In the genomic region with DNA sequence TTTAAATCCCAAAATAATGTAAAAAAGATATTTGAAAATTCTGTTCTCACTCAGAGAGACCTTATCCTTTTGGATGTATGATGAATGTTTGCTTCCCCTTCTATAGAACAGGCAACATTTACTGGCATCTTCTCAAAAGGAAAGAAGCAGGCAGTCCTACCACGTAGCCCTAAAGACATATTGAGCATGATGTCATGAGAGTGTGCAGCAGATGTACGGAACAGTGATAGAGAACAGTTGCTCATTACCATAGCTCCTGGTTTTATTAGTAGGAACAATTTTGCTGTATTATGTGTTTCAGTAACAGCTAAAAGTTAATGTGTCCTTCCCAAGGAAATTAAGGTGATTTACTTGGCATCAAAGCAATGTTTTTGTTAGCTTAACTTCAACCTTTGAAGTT, we compare ENCODE assay signal across 20 mouse cellular contexts. TPM values are rescaled to one million over a fixed set of nuclear protein-coding genes. Genes with fewer than 3 reads are reported as not detected.
DNase-seq lines count a peak whose midpoint lies in the region.
"Had no signal": no experiment of that assay in that cellular context is flagged by ENCODE, and none has a peak within 500 bp of the region (broad histone marks: within the 10 kb centered on the region; RNA-seq: fewer than 3 reads in every experiment).

No protein-coding gene starts in this region.

- peak; percentile 12 for DNase-seq in layer of hippocampus, adult 11-12 months (ENCODE audit: low spot score)
- DNase-seq in layer of hippocampus, postnatal 25 days (ENCODE audit: extremely low spot score in 1 of 2, low spot score in 1 of 2) = no peak
- DNase-seq in brain, adult 2 months (ENCODE audit: low read depth, low spot score) = peak; percentile 5
- DNase-seq in layer of hippocampus, adult 8-10 months (ENCODE audit: low spot score in 2 of 2) = peak; percentile 9 to 26
- peak; percentile 31 for DNase-seq in layer of hippocampus, adult 9-11 months
- no peak for DNase-seq in lung, postnatal 36 days
- DNase-seq in retina, postnatal 1 day = no peak
- DNase-seq in thymus, postnatal 4 days = no peak
- DNase-seq: adrenal gland, adult 8-10 months; adrenal gland, postnatal 14 days; B cell, adult 2 months; cerebellum, adult 11-12 months; cerebellum, adult 2 months; cerebellum, adult 9-10 months; cerebellum, postnatal 10 days; cerebellum, postnatal 25 days had no signal

RNA-seq across cellular contexts. Expression of a gene that starts 49.0 kb away (rescaled TPM):
- not detected for total RNA-seq in layer of hippocampus, postnatal 25 days (2021)
- total RNA-seq in layer of hippocampus, adult 8-10 months (2022) = not detected
- total RNA-seq: adrenal gland, adult 18-20 months; adrenal gland, adult 8-10 months; adrenal gland, postnatal 14 days; adrenal gland, postnatal 4 days; CH12.LX; G1E had no signal

Comparison
In these comparisons a context has a peak if more than half of its experiments do, and no peak if none do; other contexts are left out.
1. DNase-seq: peak in layer of hippocampus, adult 11-12 months (single experiment), brain, adult 2 months (single experiment), layer of hippocampus, adult 8-10 months (2 of 2) and layer of hippocampus, adult 9-11 months (single experiment); none in layer of hippocampus, postnatal 25 days (0 of 2), lung, postnatal 36 days (single experiment), retina, postnatal 1 day (single experiment) and thymus, postnatal 4 days (single experiment).